Mouse (Mus musculus) kidney, adult 9 months (tissue): ENCODE data around the gene Lrrtm3.

Experiments used
- DNase-seq: peaks from one replicate; pipeline ENCODE4 v3.0.0; 2022

Lrrtm3 gene

GRCm38 (mm10) chr10:63880462-63880903 lies 209.6 kb downstream of the Lrrtm3 start:
- DNase-seq = no peak
